22 mouse cellular contexts compared by ENCODE assay signal in the genomic region with DNA sequence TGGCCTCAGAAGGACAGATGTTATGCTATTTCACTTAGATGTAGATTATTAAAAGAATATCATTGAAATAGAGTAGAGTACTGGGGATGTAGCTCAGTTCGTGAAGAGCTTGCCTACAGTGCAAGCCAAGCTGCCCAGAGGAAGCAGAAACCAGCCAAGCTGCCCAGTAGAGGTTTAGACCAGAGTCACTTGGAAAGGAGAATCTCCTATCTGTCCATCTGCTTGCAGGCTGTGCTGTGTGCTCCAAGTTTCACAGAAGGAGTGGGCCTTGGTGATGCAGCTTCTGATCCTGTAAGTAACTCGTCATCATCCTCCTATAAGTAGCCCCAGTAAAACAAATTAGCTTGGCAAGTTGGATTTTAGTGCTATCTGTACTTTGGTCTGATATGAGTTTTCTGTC. TPM values are rescaled to one million over a fixed set of nuclear protein-coding genes. Genes with fewer than 3 reads are reported as not detected.
DNase-seq lines count a peak whose midpoint lies in the region; ATAC-seq and TF ChIP-seq lines count a peak whose summit lies in the region.
"Had no signal": no experiment of that assay in that cellular context is flagged by ENCODE, and none has a peak within 500 bp of the region (broad histone marks: within the 10 kb centered on the region; RNA-seq: fewer than 3 reads in every experiment).

No protein-coding gene starts in this region.

- no peaks in the 10 kb centered on the region for H3K4me1 ChIP-seq in cerebellum, adult 2 months (ENCODE audit: control insufficient read depth, insufficient read depth, low read length)
- H3K4me1 ChIP-seq in heart, embryonic 10.5 days, result no peaks in the 10 kb centered on the region
- no peaks in the 10 kb centered on the region for H3K4me1 ChIP-seq in intestine, embryonic 16.5 days (ENCODE audit: control insufficient read depth, insufficient read depth, low read length)
- H3K4me1 ChIP-seq: embryonic facial prominence, embryonic 13.5 days; heart, embryonic 13.5 days had no signal

- H3K9me3 ChIP-seq in heart, embryonic 10.5 days, result no peaks in the 10 kb centered on the region
- no peaks in the 10 kb centered on the region for H3K9me3 ChIP-seq in intestine, embryonic 16.5 days (ENCODE audit: control insufficient read depth, low read length)
- H3K9me3 ChIP-seq: embryonic facial prominence, embryonic 13.5 days; forebrain, embryonic 12.5 days; G1E; heart, embryonic 13.5 days; hindbrain, embryonic 12.5 days had no signal

- peak; percentile 97 for ATAC-seq in cerebellum, adult (ENCODE audit: insufficient number of reproducible peaks, low FRiP score, low TSS enrichment)
- no peak for ATAC-seq in intestine, embryonic 16.5 days
- ATAC-seq: CD4-positive, CD25-positive, alpha-beta regulatory T cell, adult 4 months; forebrain, embryonic 16.5 days; hindbrain, postnatal 0 days had no signal

- no peak overlapping the region for H3K4me2 ChIP-seq in intestine, embryonic 16.5 days (ENCODE audit: low read depth, low read length)
- H3K4me2 ChIP-seq: embryonic facial prominence, embryonic 13.5 days; forebrain, embryonic 12.5 days; heart, embryonic 13.5 days; hindbrain, embryonic 12.5 days had no signal

- H3K36me3 ChIP-seq in heart, embryonic 10.5 days, result no peaks in the 10 kb centered on the region
- H3K36me3 ChIP-seq in intestine, embryonic 16.5 days (ENCODE audit: control insufficient read depth, insufficient read depth, low read length), result no peaks in the 10 kb centered on the region
- H3K36me3 ChIP-seq: embryonic facial prominence, embryonic 13.5 days; G1E; heart, embryonic 13.5 days; hindbrain, embryonic 12.5 days had no signal

- no peak for DNase-seq in cerebellum, postnatal 4 days (ENCODE audit: low spot score in 2 of 2)
- DNase-seq in cerebellum, adult 2 months, result peak; percentile 64 to 86
- peak; percentile 74 to 83 for DNase-seq in cerebellum, postnatal 10 days
- DNase-seq in heart, embryonic 10.5 days (ENCODE audit: low spot score), result no peak
- no peak for DNase-seq in thymus, postnatal 0 days (ENCODE audit: low spot score)
- DNase-seq: adrenal gland, adult 8-10 months; adrenal gland, postnatal 36 days; B cell, adult 2 months; gastrocnemius, adult 2 months; gastrocnemius, postnatal 25 days; heart, postnatal 36 days; kidney, adult 18-20 months had no signal

- no peaks in the 10 kb centered on the region for H3K27me3 ChIP-seq in cerebellum, adult 2 months (ENCODE audit: control insufficient read depth, insufficient read depth, low read length)
- no peaks in the 10 kb centered on the region for H3K27me3 ChIP-seq in heart, embryonic 10.5 days (ENCODE audit: insufficient read depth, poor library complexity, severe bottlenecking)
- H3K27me3 ChIP-seq in intestine, embryonic 16.5 days (replicated peaks; ENCODE audit: control insufficient read depth, insufficient read depth, low read length), result no peaks in the 10 kb centered on the region
- H3K27me3 ChIP-seq: embryonic facial prominence, embryonic 13.5 days; forebrain, embryonic 12.5 days; heart, embryonic 13.5 days; hindbrain, embryonic 12.5 days had no signal

- WGBS in cerebellum, adult 2 months, result 4% methylated on average over 2 of the region's 2 CpGs
- 64% methylated on average over 2 of the region's 2 CpGs for WGBS in heart, embryonic 10.5 days
- 77% methylated on average over 2 of the region's 2 CpGs for WGBS in intestine, embryonic 16.5 days

- no peak for TF ChIP-seq POLR2A in cerebellum, adult 2 months (IDR thresholded peaks at IDR 0.05; ENCODE audit: borderline replicate concordance, insufficient read depth, low read length)

- TF ChIP-seq CTCF in cerebellum, adult 2 months (IDR thresholded peaks at IDR 0.05; ENCODE audit: borderline replicate concordance, insufficient read depth, low read depth, low read length), result no peak

- H3K4me3 ChIP-seq in cerebellum, adult 2 months (replicated peaks; ENCODE audit: insufficient read depth, low read depth, low read length), result no peak overlapping the region
- H3K4me3 ChIP-seq in heart, embryonic 10.5 days, result no peak overlapping the region
- no peak overlapping the region for H3K4me3 ChIP-seq in intestine, embryonic 16.5 days (ENCODE audit: low read length)
- H3K4me3 ChIP-seq: embryonic facial prominence, embryonic 13.5 days; forebrain, embryonic 12.5 days; gastrocnemius, adult 2 months; heart, embryonic 13.5 days; hindbrain, embryonic 12.5 days had no signal

- no peak overlapping the region for H3K9ac ChIP-seq in intestine, embryonic 16.5 days (ENCODE audit: low read depth, low read length)
- H3K9ac ChIP-seq: embryonic facial prominence, embryonic 13.5 days; forebrain, embryonic 12.5 days; heart, embryonic 13.5 days; hindbrain, embryonic 12.5 days had no signal

- H3K27ac ChIP-seq in cerebellum, adult 2 months (ENCODE audit: insufficient read depth, low read length), result no peak overlapping the region
- H3K27ac ChIP-seq in heart, embryonic 10.5 days, result no peak overlapping the region
- no peak overlapping the region for H3K27ac ChIP-seq in intestine, embryonic 16.5 days (ENCODE audit: low read length)
- H3K27ac ChIP-seq: embryonic facial prominence, embryonic 13.5 days; forebrain, embryonic 12.5 days; gastrocnemius, adult 2 months; heart, embryonic 13.5 days; hindbrain, embryonic 12.5 days; hindbrain, postnatal 0 days had no signal

RNA-seq across cellular contexts. Expression of a gene that starts 17.8 kb away (rescaled TPM):
- 259 TPM in 2 replicates for polyA plus RNA-seq in cerebellum, adult 2 months (2012; rRNA removed)
- 2.3 and 5.1 TPM in 2 replicates for polyA plus RNA-seq in heart, embryonic 10.5 days (2016; fragmentation: Nextera tagmentation; extraction: Ambion mirVana)
- polyA plus RNA-seq in thymus, postnatal 0 days (2015; fragmentation: Nextera tagmentation; extraction: Ambion mirVana), result 1.4 TPM in 2 replicates
- polyA plus RNA-seq in intestine, embryonic 16.5 days (2015; fragmentation: Nextera tagmentation; extraction: Ambion mirVana), result 8.6 and 9.5 TPM in 2 replicates
- polyA plus RNA-seq: G1E had no signal

Comparison
In these comparisons a context has a peak if more than half of its experiments do, and no peak if none do; other contexts are left out.
1. DNase-seq: peak in cerebellum, adult 2 months (2 of 2) and cerebellum, postnatal 10 days (2 of 2); none in cerebellum, postnatal 4 days (0 of 2), heart, embryonic 10.5 days (single experiment) and thymus, postnatal 0 days (single experiment).
2. RNA of a gene that starts 17.8 kb away (polyA plus RNA-seq): 259 TPM in cerebellum, adult 2 months; 8.6 to 9.5 TPM in intestine, embryonic 16.5 days, 2.3 to 5.1 TPM in heart, embryonic 10.5 days and 1.4 TPM in thymus, postnatal 0 days; every median in the first group is over 10 times any median in the second.